Mouse (Mus musculus) E14TG2a.4 (cell line): ENCODE results near the gene Pcbp2.

Source experiments
- CTCF ChIP-seq: conservative IDR thresholded peaks from 2 replicates; pipeline ENCODE4 v1.5.1; 2014; ENCODE audit warnings: low read length
- NANOG ChIP-seq: IDR thresholded peaks from 2 replicates; pipeline ENCODE4 v1.6.1; 2014; ENCODE audit warnings: borderline replicate concordance, low read length, mixed read lengths
- POU5F1 ChIP-seq: IDR thresholded peaks from 2 replicates; pipeline ENCODE4 v1.6.1; 2014; ENCODE audit warnings: low read length, borderline replicate concordance

DNA sequence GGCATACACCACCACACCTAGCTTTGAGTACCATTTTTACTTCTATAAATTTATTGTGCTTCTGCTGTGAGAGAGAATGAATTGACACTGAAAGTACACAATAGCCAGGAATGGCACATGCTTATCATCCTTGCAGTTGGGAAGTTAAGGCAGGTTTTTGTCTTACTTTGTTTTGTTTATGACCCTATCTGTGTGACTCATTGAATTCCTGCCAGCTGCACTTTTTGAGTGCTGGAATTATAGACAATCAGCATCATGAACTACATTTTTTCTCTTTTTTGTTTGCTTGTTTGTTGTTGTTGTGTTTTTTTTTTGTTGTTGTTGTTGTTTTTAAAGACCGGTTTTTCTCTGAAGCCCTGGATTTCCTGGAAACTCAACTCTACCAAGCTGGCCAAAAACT, 49.4 kb upstream of the Pcbp2 start:
- TF ChIP-seq CTCF = no peak
- no peak for TF ChIP-seq POU5F1
- no peak for TF ChIP-seq NANOG
